Mouse (Mus musculus) midbrain, postnatal 0 days (tissue): Measurements from ENCODE around the gene Ptprd. TPM values are rescaled to one million over a fixed set of nuclear protein-coding genes. Genes with fewer than 3 reads are reported as not detected.

Source experiments
- ATAC-seq: fragments of 200-750 bp; cut with Nextera tagmentation; 2 replicates; pipeline ENCODE4 v1.8.0; 2017; ENCODE audit warnings: moderate number of reproducible peaks, mild to moderate bottlenecking, moderate TSS enrichment, moderate library complexity; ENCODE audit not compliant: low FRiP score
- DNase-seq: peaks from one replicate; pipeline ENCODE4 v3.0.0-alpha.2; 2015; ENCODE audit warnings: low spot score
- H3K27ac ChIP-seq: fragments of 300-500 bp; sonication (generic); 2 replicates; pipeline ENCODE4 v1.5.1; 2014; ENCODE audit warnings: low read depth, mild to moderate bottlenecking, low read length, mixed read lengths
- H3K27me3 ChIP-seq: fragments of 300-500 bp; sonication (generic); 2 replicates; pipeline ENCODE4 v1.6.1; 2014; ENCODE audit warnings: low read length, control low read depth, mixed read lengths; ENCODE audit not compliant: insufficient read depth
- H3K36me3 ChIP-seq: fragments of 300-500 bp; sonication (generic); 2 replicates; pipeline ENCODE4 v1.6.1; 2014; ENCODE audit warnings: low read length, control low read depth, mixed read lengths; ENCODE audit not compliant: insufficient read depth
- H3K4me1 ChIP-seq: fragments of 300-500 bp; sonication (generic); 2 replicates; pipeline ENCODE4 v1.6.1; 2014; ENCODE audit warnings: mild to moderate bottlenecking, control low read depth, antibody characterized with exemption, low read length, mixed read lengths; ENCODE audit not compliant: insufficient read depth
- H3K4me2 ChIP-seq: fragments of 300-500 bp; sonication (generic); 2 replicates; pipeline ENCODE4 v1.6.1; 2014; ENCODE audit warnings: low read depth, mild to moderate bottlenecking, low read length, mixed read lengths; ENCODE audit not compliant: poor library complexity, severe bottlenecking
- H3K4me3 ChIP-seq: fragments of 300-500 bp; sonication (generic); 2 replicates; pipeline ENCODE4 v1.5.1; 2014; ENCODE audit warnings: low read depth, mild to moderate bottlenecking, low read length, moderate library complexity
- H3K9ac ChIP-seq: fragments of 300-500 bp; sonication (generic); replicated peaks from 2 replicates; pipeline ENCODE4 v1.6.1; 2014; ENCODE audit warnings: mild to moderate bottlenecking, low read length, moderate library complexity, mixed read lengths; ENCODE audit not compliant: poor library complexity, severe bottlenecking
- H3K9me3 ChIP-seq: fragments of 300-500 bp; sonication (generic); 2 replicates; pipeline ENCODE4 v1.6.1; 2016; ENCODE audit warnings: low read length, control low read depth
- CTCF ChIP-seq: IDR thresholded peaks from 2 replicates; pipeline ENCODE4 v1.5.1; 2016; ENCODE audit warnings: antibody characterized with exemption, mild to moderate bottlenecking
- WGBS: fragments of 180-500 bp; shearing (Covaris S2); extraction: QIAGEN DNeasy Blood & Tissue Kit; methylation state at CpG from one replicate; pipeline ENCODE4 v1.1.7; 2014; 5-methylcytosine and 5-hydroxymethylcytosine counted together
- polyA plus RNA-seq: library from polyadenylated mRNA; unstranded; fragments of >200 nt; fragmentation: Nextera tagmentation; extraction: Ambion mirVana; gene quantifications from 2 replicates; pipeline ENCODE4 v1.2.1, GENCODE M21; 2015
- total RNA-seq: library from RNA; depleted of rRNA; stranded (reverse); fragments of >200 nt; gene quantifications from 2 replicates; pipeline ENCODE4 v1.2.3, GENCODE M21; 2014

Ptprd gene
- total and polyA plus RNA-seq, 2 experiments from 2014 or later, result 66.1 to 102 TPM

DNA sequence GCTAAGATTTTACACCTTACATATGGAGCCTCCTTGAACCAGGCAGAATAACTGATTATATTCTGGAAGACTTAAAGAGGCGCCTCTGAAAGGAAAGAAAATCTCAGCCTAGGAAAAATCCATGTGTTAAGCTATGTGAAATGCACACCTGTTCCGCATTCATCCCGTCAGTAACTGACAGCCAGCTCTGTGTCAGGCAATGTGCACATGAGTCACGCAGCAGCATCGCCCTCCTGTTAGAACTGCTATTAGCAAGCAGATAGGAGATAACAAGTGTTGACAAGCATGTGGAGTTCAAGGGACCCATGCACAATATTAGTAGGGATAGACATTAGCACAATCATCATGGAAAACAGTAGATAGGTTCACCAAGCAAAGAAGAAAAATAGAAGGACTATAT lies 1905.8 kb downstream of the Ptprd start:
- 89% methylated on average over 5 of the region's 5 CpGs for WGBS
- DNase-seq, result no peak
- no peaks in the 10 kb centered on the region for H3K9me3 ChIP-seq
- no peak overlapping the region for H3K27ac ChIP-seq
- H3K9ac ChIP-seq, result no peak overlapping the region
- no peak overlapping the region for H3K4me2 ChIP-seq
- no peak overlapping the region for H3K4me3 ChIP-seq
- H3K27me3 ChIP-seq, result no peaks in the 10 kb centered on the region
- no peaks in the 10 kb centered on the region for H3K36me3 ChIP-seq
- ATAC-seq, result no peak
- H3K4me1 ChIP-seq, result no peaks in the 10 kb centered on the region
- no peak for TF ChIP-seq CTCF

DNA sequence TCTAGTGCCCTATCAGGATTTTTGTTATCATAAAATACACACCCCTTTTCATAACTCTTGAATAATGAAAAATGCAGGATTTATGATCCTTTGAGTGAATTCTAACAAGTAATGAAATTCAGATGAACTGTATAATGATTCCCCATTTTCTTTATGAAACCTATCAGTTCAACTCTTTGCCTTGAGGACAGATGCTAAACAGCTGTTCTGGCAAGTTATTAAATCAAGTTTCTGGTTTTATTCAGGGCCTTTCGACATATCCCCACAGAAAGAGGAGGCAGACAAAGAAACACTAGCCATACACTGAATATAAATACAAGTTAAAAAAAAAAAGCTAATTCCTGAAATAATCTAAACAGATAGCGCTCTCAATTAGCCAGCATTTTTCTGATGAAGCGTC lies 1914.4 kb downstream of the Ptprd start:
- no peak for ATAC-seq
- H3K4me3 ChIP-seq, result no peak overlapping the region
- no peaks in the 10 kb centered on the region for H3K9me3 ChIP-seq
- no peaks in the 10 kb centered on the region for H3K27me3 ChIP-seq
- no peak overlapping the region for H3K4me2 ChIP-seq
- no peak overlapping the region for H3K27ac ChIP-seq
- H3K36me3 ChIP-seq, result no peaks in the 10 kb centered on the region
- WGBS, result 68% methylated on average over 3 of the region's 3 CpGs
- no peaks in the 10 kb centered on the region for H3K4me1 ChIP-seq
- DNase-seq, result no peak
- TF ChIP-seq CTCF, result no peak
- H3K9ac ChIP-seq, result no peak overlapping the region

DNA sequence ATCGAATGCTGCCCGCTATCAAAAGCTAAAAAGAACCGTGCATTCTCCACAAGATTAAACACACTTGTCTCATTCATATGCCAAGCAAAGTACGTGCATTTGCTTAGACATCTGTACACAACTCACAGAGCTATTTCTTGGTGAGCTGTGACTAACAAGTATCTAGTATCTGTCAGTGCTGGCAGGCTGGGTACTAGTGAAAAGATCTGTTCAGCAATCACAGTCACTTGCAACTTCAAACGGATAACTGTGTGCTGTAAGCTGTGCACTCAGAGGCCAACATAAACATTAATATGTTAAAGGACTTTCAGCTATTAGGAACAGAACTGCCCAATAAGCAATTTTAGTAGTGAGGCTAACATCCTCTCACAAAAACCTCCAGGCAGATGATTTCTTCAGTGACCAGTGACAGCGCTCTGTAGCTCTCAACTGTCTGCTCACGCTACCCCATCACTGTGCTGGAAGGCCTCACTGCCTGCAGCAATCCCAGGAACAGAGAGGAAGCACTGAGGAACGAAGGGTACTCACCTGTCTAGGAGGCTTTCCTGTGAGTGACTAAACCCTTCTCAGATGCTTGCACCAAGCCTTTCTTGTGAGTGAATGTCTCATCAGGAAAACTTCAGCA lies 1918.9 kb downstream of the Ptprd start:
- no peak for TF ChIP-seq CTCF
- H3K9me3 ChIP-seq, result no peaks in the 10 kb centered on the region
- H3K9ac ChIP-seq, result no peak overlapping the region
- no peak overlapping the region for H3K4me2 ChIP-seq
- no peaks in the 10 kb centered on the region for H3K27me3 ChIP-seq
- DNase-seq, result no peak
- no peaks in the 10 kb centered on the region for H3K36me3 ChIP-seq
- H3K4me3 ChIP-seq, result no peak overlapping the region
- no peaks in the 10 kb centered on the region for H3K4me1 ChIP-seq
- no peak overlapping the region for H3K27ac ChIP-seq
- WGBS, result 66% methylated on average over 8 of the region's 8 CpGs
- ATAC-seq, result no peak

DNA sequence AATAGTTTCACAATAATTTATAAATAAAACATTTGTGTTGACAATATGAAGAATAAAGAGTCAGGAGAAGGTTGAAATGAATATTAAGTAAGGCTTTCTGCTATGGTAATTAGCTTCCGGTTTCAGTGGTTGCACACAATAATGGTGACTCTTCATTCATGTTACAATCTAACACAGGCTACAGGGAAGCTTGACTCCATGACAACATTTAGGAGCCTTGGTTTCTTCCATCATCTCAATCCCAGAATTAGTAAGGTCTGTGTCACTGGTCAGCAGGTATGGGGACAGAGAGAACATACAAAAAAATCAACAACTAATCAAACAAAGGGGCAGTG lies 1921.3 kb downstream of the Ptprd start:
- no peak for DNase-seq
- H3K4me2 ChIP-seq, result no peak overlapping the region
- H3K27me3 ChIP-seq, result no peaks in the 10 kb centered on the region
- H3K36me3 ChIP-seq, result no peaks in the 10 kb centered on the region
- no peak for TF ChIP-seq CTCF
- H3K9me3 ChIP-seq, result no peaks in the 10 kb centered on the region
- H3K27ac ChIP-seq, result no peak overlapping the region
- no peak overlapping the region for H3K9ac ChIP-seq
- ATAC-seq, result no peak
- H3K4me1 ChIP-seq, result peaks cover 3% of the 10 kb centered on the region; the same call in 1 of the 2 replicates
- H3K4me3 ChIP-seq, result no peak overlapping the region
- WGBS, result 26% methylated on average over 1 of the region's 1 CpGs

DNA sequence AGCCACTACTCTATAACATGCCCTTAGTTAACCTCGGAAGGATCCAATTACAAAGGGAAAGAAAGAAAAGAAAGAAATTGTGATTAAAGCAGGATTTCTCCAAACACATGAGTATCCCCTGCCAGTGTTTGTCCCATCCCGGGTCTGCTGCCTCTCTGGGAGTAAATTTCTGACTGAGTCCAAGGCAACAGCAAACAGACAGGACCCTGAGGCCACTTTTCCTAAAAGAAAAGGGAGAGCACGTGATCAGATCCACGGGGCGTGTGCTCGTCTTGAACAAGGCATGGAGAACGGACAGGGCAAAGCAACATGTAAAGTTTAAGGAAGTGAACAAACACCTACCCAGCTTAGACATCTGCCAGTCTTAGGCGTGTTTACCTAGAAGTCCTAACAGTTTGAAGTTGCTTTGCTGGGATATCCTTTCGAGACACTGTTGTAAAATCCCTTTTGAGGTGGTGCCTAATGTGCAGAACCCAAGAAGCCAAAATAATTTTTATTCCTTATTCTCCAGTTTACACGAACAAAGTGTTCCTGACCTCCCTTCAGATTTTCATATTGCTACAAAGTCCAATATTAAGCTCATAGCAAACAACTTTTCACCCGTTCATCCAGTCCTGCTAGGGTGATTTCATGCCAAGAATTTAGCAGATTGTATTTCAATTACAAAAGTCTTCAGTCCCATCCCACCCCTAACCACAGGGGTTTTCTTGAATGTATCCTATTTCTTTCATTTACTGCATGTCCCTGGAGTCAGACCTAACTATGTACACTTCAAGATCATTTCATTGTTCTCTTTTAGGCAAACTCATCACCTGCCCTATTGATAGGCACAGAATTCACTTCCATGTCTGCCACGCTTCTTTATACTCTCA lies 1921.9 kb downstream of the Ptprd start:
- ATAC-seq, result no peak
- H3K4me1 ChIP-seq, result peaks cover 3% of the 10 kb centered on the region; the same call in 1 of the 2 replicates
- no peak overlapping the region for H3K9ac ChIP-seq
- no peak for DNase-seq
- H3K4me2 ChIP-seq, result no peak overlapping the region
- 33% methylated on average over 12 of the region's 12 CpGs for WGBS
- no peak overlapping the region for H3K27ac ChIP-seq
- no peaks in the 10 kb centered on the region for H3K9me3 ChIP-seq
- H3K27me3 ChIP-seq, result no peaks in the 10 kb centered on the region
- H3K36me3 ChIP-seq, result no peaks in the 10 kb centered on the region
- H3K4me3 ChIP-seq, result no peak overlapping the region
- no peak for TF ChIP-seq CTCF

DNA sequence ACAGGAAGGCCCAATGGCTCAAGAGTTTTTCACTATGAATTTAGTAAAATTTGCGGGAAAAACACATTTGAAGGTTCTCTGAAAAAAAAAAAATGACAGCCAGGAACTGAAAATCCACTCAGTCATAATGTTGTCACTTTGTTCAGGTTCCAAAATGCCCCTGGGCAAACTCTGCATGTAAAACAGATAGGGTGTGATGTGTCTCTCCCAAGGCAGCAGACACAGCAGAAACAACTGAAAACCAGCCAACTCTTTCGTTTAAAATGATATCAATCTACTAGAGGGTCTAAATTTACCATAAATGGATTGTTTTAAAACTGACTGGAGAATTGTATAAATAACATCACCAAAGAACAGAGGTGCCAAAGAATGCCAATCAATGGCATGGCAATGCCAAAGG lies 1925.7 kb downstream of the Ptprd start:
- Histone ChIP-seq H3K4me3 (no peak overlapping the region), H3K27ac (no peak overlapping the region), H3K4me2 (no peak overlapping the region), H3K36me3 (no peaks in the 10 kb centered on the region), H3K9ac (no peak overlapping the region), H3K4me1 (peaks cover 3% of the 10 kb centered on the region; the same call in 1 of the 2 replicates), H3K27me3 (no peaks in the 10 kb centered on the region), H3K9me3 (no peaks in the 10 kb centered on the region)
- DNase-seq, result no peak
- WGBS, result 33% methylated on average over 2 of the region's 2 CpGs
- ATAC-seq, result no peak
- TF ChIP-seq CTCF, result no peak
